Mouse (Mus musculus) brain, embryonic 14.5 days (tissue): ENCODE measurements at regions not wholly inside any gene's neighbourhood (a gene's known extent, or its start where the extent isn't known, plus 50 kb on each side); places are given as distances from the start of the nearest gene placed in this dataset.

Experiments
- CTCF ChIP-seq: fragments of 200-500 bp; IDR thresholded peaks from 2 replicates; pipeline ENCODE4 v1.5.1; 2012; ENCODE audit warnings: inconsistent platforms, mild to moderate bottlenecking, moderate library complexity, borderline replicate concordance; ENCODE audit not compliant: insufficient read depth, insufficient read length; ENCODE audit errors: extremely low read depth
- POLR2A ChIP-seq: fragments of 200-500 bp; IDR thresholded peaks from 2 replicates; pipeline ENCODE4 v1.6.1; 2012; ENCODE audit warnings: mild to moderate bottlenecking, inconsistent platforms, borderline replicate concordance; ENCODE audit not compliant: poor library complexity, insufficient read depth, insufficient read length, severe bottlenecking; ENCODE audit errors: extremely low read depth

DNA sequence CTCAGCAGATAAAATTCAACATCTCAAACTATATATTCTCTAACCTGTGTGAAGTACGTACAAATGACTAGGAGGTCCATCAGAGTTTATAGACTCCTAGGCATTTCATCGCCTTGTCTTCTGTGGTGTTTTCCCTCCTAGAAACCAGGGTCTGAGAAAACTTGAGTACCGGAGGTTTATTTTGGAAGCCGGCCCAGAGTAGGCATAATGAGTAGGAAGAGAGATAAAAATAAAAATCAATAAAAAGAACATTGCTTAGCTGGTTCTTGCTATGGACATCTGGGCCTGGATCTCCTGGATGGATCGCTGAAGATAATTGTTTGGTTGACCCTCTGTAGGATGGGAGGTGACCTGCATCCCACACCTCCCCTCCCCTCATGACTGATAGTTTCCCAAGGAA lies 81.5 kb upstream of the Mocs1 start:
- TF ChIP-seq POLR2A (no peak), CTCF (no peak)
